Mouse (Mus musculus) frontal cortex, adult (tissue): Measurements from ENCODE around the gene Zfp1.

Source experiments
- ATAC-seq: cut with Nextera tagmentation; 2 replicates; pipeline ENCODE4 v1.9.2; 2017; ENCODE audit warnings: mild to moderate bottlenecking, moderate library complexity, mixed read lengths; ENCODE audit not compliant: low TSS enrichment

Zfp1 gene

DNA sequence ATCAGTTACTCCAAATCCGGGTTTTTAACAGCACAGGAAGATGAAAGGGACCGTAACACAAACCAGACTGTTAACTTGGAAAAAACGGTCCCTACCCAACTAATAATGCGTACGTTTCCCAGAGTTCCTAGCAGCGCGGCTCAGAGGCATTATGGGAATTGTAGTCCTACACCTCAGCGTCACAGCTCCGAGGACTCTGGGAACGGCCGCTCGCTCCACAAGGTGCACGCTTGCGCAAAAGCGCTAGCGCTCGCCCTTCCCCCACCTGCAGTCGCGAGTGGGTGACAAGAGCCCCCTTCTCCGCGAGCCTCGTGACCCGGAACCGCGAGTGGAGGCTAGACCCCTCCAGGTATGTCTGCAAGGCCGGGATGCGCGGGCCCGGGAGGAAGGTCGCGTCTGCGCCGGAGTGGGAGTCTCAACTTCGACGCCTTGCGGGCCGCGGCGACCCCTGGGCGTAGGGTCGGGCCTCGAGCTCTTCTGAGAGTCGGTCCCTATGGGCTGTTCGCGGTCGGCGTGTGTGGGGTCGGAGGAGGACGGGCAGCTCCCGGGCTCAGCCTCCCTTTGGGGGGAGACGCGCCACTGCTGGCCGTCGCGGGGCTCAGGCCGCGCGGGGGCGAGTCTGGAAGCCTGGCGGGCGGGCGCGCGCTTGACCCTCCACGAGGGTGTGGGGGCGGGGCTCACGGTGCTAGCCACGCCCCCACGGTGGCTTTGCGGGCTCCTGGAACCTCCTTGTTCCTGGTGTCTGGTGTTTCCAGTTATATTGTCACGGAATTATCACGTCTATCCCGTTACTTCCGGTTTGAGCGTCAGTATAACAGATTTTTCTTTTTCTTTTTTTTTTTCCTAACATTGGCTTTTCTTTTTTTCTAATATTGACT is at the start of gene Zfp1:
Zfp1 (plus strand) TSS at position 138 of the 878 bp plus-strand sequence.
- ATAC-seq = peak; percentile 91

DNA sequence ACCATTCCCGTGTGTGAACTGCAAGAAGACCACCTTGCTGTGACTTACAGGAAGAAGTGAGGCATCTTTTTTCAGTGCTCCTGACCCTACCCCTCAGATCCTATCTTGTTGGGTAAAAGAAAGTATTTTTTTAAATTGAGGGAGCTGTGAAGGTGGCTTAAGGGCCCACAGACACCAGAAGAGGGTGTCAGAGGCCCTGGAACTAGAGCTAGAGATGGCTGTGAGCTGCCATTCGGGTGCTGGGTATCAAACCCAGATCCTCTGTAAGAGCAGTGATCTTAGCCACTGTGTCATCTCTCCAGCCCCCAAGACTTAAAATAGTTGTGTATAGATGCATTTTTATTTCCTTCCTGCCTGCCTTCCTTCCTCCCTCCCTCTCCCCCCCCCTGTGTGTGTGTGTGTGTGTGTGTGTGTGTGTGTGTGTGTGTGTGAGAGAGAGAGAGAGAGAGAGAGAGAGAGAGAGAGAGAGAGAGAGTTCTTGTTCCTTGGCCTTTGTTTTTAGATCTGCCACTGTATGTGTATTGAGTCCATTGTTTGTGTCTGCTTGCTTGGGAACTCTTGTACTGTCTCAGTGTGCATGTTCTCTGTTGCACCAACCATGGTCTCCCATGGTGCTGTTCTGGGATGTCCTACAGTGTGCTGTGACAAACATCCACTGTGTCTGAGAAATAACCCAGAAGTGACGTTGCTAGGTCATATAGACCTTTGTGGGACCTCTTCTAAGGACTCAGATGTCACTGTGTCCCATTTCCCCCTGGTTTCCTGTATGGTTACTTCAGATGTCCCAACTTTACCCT is 49.0 kb upstream of the Zfp1 start:
- ATAC-seq = no peak

DNA sequence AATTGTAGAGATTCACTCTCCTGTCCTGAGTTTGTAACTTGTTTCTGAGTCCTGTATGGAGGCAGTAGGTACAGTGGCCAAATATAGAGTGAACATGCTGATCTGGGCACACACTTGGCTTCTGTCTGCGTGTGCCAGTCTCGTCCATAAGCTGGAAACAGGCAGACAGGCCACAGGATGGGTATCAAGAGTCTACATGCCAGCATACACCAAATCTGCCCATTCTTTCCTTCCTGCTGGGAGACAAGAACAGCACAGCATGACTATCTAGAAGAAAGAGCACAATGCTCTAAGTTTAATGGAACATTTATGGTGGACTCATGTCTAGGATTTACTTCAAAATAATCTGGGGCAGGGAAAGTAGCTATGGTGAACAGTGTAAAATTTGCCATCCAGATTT is 48.2 kb upstream of the Zfp1 start:
- no peak for ATAC-seq

DNA sequence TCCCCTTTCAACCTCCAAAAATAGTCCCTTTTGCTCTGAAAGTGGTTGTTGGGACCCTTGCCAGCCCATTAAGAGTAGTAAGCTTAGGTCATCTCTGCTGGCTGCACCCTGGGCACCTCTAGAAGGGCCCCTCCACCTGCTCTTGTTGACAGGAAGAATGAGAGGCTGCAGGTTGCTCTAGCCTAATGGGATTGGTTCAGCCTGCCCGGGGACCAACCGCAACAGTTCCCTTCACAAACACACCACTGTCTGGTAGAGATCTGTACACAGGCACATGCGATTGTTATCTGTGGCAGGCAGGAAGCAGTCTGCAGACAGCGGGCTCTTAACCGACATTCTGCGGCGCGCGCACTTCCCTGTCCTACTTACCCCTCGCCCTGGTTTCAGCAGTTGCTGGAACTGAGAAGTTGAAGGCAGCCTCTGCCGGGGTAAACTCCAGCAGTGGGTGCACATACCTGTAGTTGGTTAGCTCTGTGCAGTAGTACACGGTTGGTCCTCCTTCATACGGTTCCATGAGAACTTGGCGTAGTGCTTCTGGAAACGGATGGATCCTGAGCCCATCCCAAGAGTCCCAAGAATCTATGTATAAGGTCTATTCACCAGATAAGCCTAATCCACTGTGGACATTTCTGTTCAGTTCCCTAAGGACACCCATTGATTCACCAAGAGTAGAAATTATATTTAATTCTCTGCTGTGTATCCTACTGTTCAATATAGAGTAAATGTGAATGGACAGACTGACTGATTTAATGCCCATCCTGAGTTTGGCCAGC is 47.3 kb upstream of the Zfp1 start:
- ATAC-seq = no peak; the same call in 1 of the 2 replicates

DNA sequence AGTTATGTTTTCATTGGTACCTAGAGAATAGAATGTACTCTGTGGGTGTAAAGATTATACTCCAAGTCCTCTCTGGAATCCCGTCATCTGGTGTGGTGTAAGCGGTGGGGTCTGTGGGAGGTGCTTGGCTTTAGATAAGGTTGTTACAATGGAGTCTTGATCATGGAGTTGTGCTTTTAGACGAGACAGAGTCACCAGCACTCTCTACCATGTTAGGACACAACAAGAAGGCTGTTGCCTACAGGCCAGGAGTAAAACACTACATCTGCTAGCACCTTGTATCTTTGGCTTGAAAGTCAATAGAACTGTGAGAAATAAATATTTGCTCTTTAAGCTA is 46.7 kb upstream of the Zfp1 start:
- no peak for ATAC-seq

DNA sequence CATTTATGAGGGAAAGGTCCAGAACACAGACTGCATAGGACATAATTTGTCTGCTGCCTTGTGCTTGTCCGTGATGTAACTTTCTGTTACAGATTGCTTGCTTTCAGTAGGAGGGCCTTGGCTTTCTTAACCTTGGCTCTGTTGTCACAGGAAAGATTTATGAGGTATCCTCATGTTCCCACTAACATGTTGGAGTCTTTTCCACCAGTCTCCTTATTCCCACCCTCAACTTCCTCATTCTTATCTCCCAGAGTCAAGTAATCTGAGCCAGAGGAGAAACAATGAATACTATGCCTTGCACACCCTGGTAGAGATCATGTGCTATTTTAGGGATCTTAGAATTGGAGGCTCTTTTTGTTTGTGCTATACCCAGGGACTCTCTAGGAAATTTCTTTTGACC is 45.9 kb upstream of the Zfp1 start:
- no peak for ATAC-seq

DNA sequence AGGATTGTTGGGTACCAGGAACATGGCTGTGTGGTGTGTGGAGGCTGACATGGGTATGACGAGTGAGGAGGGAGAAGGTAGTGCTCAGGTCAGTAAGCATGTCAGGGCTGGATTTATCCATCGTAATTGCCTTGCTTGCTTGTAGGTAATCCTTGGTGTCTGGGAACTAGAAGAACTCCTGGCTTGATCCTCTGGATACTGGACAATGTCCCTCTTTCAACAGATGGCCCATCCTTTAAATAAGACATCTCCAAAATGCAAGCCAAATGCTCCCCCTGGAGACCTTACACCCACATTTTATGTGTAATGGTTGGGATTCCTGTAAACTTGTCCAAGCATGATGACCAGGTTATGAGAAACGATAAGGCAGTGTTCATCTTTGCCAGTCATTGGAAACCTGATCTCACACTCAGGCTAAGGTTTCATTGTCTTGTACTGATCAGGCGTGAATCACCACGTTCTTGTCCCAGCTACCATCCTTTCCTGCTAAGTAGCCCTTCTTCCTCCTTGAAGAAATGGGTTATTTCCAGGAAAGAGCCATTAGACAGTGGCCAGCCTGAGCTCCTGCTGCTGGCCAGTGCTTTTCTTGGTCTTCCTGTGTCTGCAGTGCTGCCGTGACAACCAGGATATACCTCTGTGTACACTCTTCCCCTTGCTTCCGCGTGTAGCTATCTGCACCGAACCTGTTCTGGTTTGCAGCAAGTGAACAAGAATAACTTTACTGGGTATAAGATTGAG is 43.3 kb upstream of the Zfp1 start:
- no peak for ATAC-seq

DNA sequence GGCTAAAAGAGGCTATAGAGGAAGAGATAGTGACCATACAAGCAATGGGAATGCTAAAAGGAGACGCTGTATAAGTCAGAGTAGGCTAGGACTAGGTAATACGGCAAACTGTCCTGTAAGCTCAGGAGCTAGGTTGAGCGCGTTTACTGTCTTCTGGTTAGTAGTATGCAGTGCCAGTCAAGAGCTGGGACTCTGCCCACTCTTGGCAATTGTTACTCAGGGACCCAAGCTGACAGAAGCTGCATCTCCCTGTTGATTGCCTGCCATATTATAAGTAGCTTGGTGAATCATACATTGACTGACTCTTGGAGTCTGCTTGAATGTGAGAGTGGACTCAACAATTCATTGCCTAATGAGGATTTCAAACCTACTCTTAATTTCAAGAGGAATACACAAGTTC is 41.2 kb upstream of the Zfp1 start:
- ATAC-seq = peak; percentile 56; the same call in 1 of the 2 replicates

DNA sequence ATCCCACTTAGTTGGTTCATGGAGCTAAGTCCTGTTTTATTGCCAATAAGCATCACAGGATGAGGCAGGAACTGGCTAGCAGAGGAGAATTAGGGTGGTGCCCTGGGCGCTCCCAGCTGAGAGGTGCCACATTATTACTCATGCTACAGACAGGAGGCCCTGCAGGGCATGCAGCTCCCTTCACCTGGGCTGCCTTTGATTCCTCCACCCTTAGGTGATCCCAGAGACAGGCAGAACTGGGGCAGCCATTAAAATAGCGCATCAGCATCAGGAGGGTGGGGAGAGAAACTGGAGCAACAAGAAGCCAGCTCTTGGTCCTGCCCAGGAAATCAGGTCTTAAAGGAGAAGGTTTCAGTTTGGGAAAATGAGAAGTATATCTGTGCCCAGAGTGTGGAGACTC is 38.2 kb upstream of the Zfp1 start:
- ATAC-seq = no peak

DNA sequence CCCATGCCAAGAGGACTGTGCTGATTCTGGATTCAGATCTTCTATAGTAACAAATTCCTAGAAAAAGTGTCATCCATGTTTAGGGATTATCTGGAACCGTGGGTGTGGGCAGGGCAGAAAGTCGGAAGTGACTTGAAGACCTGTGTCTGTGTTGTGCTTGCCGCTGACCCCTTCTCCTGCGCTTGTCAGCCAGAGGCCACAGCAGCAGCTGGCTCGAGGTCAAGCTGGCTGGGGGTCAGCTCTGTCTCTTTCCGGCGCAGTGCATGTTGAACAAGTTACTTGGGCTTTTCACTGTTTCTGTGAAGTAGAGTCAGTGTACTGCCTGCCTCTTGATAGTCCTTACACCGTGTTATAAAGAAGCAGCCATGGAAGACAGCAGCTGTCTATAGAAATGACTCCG is 36.2 kb upstream of the Zfp1 start:
- no peak for ATAC-seq

DNA sequence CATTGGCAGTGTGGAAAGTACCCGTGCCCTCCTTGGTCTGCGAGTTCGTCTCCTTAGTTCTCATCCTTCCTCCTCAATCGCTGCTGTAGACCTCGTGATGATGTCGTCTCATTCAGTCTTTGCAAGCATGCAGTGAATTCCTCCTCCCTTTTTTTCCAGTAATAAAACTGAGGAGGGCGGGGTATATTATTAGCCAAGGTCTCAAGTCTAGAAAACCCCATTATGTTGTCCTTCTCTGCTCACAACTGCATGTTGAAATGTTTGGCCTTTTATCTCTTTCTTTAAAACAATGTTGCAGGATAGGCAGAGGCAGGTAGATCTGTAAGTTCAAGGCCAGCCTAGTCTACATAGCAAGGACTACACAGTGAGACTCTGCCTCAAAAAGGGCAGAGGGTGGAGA is 35.8 kb upstream of the Zfp1 start:
- ATAC-seq = no peak

DNA sequence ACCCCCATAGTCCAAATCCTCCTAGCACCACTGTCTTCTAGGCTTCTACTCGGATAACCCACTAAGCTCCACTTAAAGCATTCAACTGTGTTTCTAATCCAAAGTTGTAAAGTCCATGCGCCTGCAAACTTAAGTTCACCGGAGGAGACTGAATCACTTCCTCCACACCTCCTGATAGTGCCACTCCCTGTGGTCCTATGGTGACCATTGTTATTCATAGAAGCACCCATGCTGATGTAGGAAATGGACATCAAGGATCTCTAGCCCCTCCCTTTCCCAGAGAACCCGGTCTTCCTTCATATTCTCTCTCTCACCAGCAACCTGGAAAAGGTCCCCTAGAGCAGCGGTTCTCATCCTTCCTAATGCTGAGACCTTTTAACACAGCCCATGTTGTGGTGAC is 30.0 kb upstream of the Zfp1 start:
- ATAC-seq = no peak

DNA sequence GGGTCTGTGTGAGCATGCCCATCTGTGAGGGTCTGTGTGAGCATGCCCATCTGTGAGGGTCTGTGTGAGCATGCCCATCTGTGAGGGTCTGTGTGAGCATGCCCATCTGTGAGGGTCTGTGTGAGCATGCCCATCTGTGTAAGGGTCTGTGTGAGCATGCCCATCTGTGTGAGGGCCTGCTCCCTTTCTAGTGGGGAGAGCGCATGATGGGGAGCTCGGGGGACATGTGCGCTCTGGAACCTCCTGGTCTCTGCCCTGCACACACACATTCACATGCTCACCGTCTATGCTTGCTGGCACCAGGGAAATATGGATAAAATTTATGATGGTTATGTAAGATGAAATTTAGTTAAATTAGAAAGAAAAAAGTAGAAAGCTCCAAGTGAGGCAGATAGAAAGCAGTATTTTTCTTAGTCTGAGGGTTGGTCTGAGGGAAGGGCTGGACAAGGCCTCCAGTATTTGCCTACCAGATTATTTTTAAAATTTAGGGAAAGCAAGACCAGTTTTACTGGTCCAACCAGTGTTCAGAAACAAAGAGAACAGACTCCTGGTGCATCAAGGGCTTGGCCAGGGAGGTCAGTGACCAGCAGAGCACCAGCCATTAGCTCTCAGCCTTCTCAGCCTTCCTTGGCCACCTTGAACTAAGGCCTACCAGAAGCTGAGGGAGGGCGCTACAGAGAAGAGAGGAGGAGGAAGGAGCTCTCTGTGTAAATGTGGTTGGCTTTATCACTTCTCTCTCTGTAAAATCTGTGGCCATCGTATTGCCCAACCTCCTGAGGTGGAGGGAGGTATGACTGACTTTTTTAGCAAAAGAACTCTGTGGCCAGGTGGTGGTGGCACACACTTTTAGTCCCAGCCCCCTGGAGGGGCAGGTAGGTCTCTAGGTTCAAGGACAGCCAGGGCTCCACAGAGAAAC is 28.2 kb upstream of the Zfp1 start:
- no peak for ATAC-seq

DNA sequence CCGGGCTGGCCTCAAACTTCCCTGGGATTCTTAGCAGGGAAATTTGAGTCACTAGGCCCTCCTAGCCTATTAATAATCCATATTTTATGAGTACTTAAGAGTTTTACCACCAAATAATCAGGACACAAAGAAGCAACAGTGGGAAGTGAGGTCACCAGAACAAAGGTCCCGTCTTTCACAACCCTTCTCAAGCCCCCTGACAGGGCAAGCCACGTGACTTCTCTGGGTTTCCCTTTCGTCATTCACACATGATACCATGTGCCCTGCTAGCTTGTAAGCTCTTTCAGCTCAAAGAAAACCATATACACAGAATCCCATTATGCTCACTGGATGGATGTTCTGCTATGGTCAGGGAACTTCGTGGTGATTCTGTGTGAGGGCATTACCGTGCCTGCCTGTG is 25.4 kb upstream of the Zfp1 start:
- ATAC-seq = no peak

DNA sequence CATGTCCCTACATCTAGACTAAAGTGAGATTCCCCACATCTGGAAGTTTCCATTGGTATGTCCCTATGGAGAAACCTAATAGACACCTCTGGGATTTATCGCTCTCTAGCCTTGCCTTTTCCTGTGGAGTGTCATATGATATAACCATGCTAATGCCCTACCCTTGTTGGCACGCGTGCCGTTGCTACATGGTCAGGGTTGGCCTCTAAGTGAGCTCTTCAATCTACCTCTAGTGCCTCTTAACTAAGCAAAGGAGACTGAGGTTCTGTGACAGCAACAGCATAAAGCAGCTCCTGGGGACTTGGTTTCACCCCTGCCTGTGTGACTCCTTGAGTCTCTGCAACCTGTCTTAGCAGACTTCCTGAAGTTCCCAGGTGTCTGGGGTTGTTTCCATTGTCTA is 24.9 kb upstream of the Zfp1 start:
- ATAC-seq = no peak

DNA sequence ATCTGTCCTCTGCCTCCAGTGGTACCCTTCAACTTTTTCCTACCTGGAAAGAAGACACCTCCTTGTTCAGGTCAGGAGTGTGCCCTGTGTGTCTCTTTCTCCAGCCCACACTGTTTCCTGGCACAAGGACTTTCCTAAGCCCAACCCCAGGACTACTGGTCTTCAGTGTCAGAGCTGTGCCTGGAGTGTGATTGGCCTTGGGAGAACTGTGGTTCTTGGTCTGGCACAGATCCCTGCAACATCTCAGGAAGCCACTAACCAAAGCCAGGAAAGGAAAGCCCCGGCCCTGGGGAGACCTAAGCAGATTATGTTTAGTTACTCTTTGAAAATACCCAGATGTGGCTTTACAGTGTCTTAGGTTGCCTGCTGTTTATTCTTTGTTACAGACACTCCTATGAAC is 23.3 kb upstream of the Zfp1 start:
- ATAC-seq = no peak

DNA sequence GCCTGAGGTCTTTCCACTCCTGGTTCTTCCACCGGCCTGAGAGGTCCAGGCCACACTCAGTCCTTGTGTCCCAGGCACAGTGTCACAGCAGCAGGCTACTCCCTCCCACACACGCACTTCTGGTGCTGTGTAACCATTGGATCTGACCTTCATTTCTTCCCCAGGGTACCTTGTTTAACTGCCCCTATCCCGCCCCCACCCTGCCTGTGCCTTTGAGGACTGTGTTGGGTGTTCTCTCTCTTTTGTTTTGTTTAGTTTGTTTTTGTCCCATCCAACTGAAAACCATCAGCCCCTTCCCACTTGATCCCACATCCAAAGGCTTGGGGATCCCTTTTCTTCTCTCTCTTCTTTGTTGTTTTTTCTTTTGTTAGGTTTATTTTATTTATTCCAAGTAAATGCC is 21.1 kb upstream of the Zfp1 start:
- no peak for ATAC-seq

DNA sequence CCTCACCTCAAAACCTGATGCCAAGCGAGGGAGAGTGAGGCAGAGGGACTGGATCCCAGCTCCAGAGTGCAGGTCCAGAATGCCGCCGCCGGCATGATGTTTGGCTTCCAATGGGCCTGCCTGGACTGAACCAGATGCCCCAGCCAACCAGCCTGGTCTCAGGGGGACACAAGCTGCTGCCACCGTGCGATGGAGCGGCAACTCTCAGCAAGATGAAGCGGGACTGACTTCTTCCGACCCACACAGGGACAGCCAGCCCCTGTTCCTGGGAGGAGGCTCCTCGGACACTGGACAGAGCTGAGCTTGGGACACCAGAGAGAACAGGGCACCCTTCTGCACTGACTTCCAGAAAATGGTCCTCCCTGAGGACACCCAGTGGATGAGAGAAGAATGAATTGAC is 20.6 kb upstream of the Zfp1 start:
- no peak for ATAC-seq

DNA sequence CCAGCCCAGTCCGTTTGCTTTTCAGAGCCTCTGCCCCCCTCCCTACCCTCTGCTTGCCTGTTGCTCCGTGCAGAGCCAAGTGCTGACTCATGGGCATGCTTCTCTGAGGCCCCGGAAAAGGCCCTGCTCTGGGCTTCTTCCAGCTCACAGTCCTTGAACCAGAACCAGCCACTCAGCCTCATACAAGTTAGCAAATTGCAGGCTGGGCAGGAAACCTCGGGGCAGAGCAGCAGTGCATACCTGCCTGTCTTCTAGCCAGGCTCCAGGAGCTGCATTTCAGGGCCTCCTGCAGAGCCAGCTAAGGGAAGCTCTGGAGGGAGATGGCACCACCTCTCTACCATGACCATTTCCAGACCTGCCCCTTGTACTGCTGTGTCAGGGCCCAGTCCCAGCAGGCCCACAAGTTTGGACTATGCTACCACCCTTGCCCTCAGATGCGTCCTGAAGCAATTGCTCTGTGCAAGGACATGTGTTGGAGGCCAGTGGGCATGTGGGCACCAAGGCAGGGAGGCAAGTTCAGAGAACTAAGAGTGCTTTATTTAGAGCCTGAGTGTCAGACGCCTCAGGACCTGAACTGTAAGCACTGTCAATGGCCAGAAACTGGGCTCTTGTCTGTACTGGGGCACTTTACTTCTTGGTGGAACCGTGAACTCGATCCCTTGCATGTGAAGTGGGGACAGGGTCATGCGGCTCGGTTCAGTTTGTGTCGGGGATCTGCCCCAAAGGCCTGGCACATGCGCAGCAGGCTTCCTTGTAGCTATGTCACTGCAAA is 18.9 kb upstream of the Zfp1 start:
- peak; percentile 15; the same call in 1 of the 2 replicates for ATAC-seq

DNA sequence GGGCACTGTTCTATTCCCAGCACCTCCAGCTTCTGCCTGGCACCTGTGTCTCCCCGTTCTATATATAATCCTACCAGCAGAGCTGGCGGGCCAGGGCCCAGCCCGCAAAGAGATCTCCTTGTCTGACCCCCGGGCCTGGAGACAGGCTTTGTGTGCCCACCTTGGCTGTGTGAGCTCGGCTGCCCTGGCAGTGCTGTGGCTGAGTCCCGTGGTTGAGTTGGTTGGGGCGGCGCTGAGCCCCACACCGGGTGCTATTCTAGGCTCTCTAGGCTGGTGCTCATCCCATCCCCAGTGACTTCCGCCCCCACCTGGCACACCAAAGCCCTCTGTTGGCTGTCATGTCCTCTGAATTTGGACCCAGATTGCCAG is 18.4 kb upstream of the Zfp1 start:
- peak; percentile 22 for ATAC-seq
